Mouse (Mus musculus) B cell, adult 67 days (primary cell): ENCODE measurements around the gene Emg1. TPM values are rescaled to one million over a fixed set of nuclear protein-coding genes. Genes with fewer than 3 reads are reported as not detected.

ENCODE experiments used
- total RNA-seq, 2 experiments: library from RNA; stranded (reverse); gene quantifications; 4 replicates each; pipeline ENCODE4 v1.2.4; 2023

Gene Emg1
- 100 to 1,000 TPM; 125 to 132 TPM for total RNA-seq

DNA sequence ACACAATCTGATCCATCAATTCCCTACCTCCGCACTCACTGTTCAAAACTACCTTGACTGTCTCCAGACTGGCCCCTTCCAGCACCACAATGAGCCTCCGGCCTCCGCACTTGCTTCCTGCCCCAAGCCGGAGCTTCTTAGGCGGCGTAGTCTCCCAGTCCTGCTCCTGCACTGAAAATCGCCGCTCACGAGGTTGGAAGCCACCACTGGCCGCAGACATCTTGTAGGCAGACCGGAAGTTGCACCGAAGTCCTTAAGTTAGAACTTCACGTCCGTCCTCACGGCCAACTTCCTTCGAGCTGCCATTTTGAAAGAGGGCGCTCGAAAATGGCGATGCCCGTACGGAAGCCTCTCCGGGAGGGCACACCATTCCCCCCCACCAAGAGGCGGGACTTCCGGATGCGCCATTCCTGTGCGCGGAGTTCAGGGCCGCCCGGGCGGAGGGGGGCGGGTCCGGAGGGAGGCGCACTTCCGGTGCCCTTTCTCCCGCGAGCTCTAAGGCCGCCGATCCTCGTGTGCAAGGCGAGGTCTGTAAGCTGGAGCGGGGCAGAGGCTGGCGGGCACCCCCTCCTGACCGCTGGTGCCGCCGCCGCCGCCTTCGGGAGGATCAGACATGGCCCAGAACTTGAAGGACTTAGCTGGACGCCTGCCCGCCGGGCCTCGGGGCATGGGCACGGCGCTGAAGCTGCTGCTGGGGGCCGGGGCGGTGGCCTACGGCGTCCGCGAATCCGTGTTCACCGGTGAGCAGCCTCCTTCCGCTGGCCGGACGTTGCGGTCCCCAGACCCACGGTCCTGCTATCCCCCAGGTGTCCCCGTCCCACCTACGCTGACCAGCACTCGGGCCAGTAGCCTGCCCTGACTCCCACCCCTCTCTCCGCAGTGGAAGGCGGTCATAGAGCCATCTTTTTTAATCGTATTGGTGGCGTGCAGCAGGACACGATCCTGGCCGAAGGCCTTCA lies at the start of gene Emg1, which contains the start of gene Phb2:
TSS of gene Emg1 (minus strand) at position 355 of the 959 bp plus-strand sequence.
TSS of gene Phb2 (plus strand) at position 513 of the 959 bp plus-strand sequence.

GRCm38 (mm10) chr6:124755831-124756595 lies 44.0 kb upstream of the Emg1 start, which contains the start of the genes Gm45234 and Atn1:
Gene Gm45234 (minus strand): TSS chr6:124756021.
Gene Atn1 (minus strand): TSS chr6:124756524.

GRCm38 (mm10) chr6:124740888-124741761 lies 29.1 kb upstream of the Emg1 start, which contains the start of gene Grcc10:
Gene Grcc10 (minus strand): TSS chr6:124741374.

GRCm38 (mm10) chr6:124738511-124739023 lies 26.6 kb upstream of the Emg1 start, which contains the start of gene Ptpn6:
Gene Ptpn6 (minus strand): TSS chr6:124738714.

DNA sequence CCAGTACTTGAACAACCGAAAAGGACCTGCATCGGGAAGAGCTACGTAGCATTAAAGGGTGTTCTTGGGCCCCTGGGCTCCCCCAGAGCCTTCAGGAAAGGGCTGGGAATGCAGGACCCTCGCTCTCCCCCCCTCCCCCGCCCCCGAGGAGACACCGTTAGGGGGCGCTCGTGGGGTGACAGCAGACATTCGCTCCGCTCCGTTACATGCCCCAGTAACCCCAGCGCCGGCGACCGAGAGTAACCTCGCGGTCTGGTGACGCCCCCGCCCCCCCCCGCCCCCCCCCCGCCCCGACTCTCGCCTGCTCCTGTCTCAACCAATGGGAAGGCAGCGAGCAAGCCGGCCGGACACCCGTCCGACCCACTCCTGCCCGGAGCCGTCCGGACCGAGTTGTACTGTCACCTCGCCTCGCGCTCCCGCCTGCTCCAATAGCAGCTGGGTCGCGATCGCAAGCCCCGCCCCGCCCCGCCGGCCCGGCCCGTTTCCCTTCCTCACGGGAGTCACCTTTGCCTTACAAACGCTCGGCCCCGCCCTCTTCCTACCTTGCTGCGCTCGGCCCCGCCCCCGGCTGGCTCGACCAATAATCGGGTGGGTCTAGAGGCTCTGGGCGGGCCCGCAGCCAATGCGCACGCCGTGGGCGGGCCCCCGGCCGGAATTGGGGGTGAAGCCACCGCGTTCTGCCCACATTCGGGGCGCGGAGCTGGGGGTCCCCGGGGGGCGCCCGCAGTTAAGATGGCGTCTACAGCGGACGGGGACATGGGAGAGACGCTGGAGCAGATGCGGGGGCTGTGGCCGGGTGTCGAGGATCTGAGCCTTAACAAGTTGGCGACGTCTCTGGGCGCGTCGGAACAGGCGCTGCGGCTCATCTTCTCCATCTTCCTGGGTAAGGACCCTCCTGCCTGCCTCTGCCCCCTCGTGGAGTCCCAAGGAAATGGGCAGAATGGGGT lies 49.2 kb downstream of the Emg1 start, which contains the start of gene Lpcat3:
TSS of gene Lpcat3 (plus strand) at position 551 of the 947 bp plus-strand sequence.

Other genes with a start within 250 kb of the Emg1 start
- gene Clstn3, start 247.4 kb downstream of the Emg1 start, total RNA-seq, result 1 to 10 TPM; 1.3 to 3.7 TPM
- not detected for gene C1rl, start 219.1 kb downstream of the Emg1 start, total RNA-seq
- gene C1ra, start 199.8 kb downstream of the Emg1 start, total RNA-seq, result under 1 TPM in 1 of 2 experiments, not detected in 1; 0.30 TPM
- gene C1s1, start 169.8 kb downstream of the Emg1 start, total RNA-seq, result under 1 TPM in 1 of 2 experiments, not detected in 1; 0.83 TPM
- not detected for gene C1rb, start 141.9 kb downstream of the Emg1 start, total RNA-seq
- not detected for gene C1s2, start 76.1 kb downstream of the Emg1 start, total RNA-seq
- gene Lpcat3, start 49.2 kb downstream of the Emg1 start, total RNA-seq, result 10 to 100 TPM; 55.1 to 60.9 TPM
- 100 to 1,000 TPM; 226 to 235 TPM for gene Phb2, start 158 bp upstream of the Emg1 start, total RNA-seq
- 100 to 1,000 TPM; 669 to 751 TPM for gene Ptpn6, start 26.5 kb upstream of the Emg1 start, total RNA-seq
- gene Grcc10, start 29.2 kb upstream of the Emg1 start, total RNA-seq, result 100 to 1,000 TPM; 246 to 277 TPM
- gene Gm45234, start 43.8 kb upstream of the Emg1 start, total RNA-seq, result not detected
- 10 to 100 TPM; 25.7 to 42.9 TPM for gene Atn1, start 44.3 kb upstream of the Emg1 start, total RNA-seq
- 1 to 10 TPM in 1 of 2 experiments, under 1 TPM in 1; 0.95 to 1.9 TPM for gene Eno2, start 57.5 kb upstream of the Emg1 start, total RNA-seq
- 1 to 10 TPM; 3.1 to 7.8 TPM for gene Lrrc23, start 67.5 kb upstream of the Emg1 start, total RNA-seq
- gene Spsb2, start 96.5 kb upstream of the Emg1 start, total RNA-seq, result 1 to 10 TPM; 7.1 to 8.9 TPM
- 10 to 100 TPM; 54.5 to 58.7 TPM for gene Tpi1, start 102.1 kb upstream of the Emg1 start, total RNA-seq
- 10 to 100 TPM; 84.4 to 95.0 TPM for gene Usp5, start 117.3 kb upstream of the Emg1 start, total RNA-seq
- 1 to 10 TPM; 1.8 to 4.2 TPM for gene Cdca3, start 117.4 kb upstream of the Emg1 start, total RNA-seq
- gene Gnb3, start 128.1 kb upstream of the Emg1 start, total RNA-seq, result under 1 TPM in 1 of 2 experiments, not detected in 1; 0.30 TPM
- gene P3h3, start 145.6 kb upstream of the Emg1 start, total RNA-seq, result not detected
- gene Gpr162, start 151.8 kb upstream of the Emg1 start, total RNA-seq, result under 1 TPM; 0.15 to 0.47 TPM
- under 1 TPM; 0.36 to 0.61 TPM for gene Cd4, start 176.0 kb upstream of the Emg1 start, total RNA-seq
- gene Lag3, start 199.5 kb upstream of the Emg1 start, total RNA-seq, result under 1 TPM; 0.27 to 0.44 TPM
- 10 to 100 TPM; 40.0 to 57.1 TPM for gene Ptms, start 207.9 kb upstream of the Emg1 start, total RNA-seq
- gene Mlf2, start 219.2 kb upstream of the Emg1 start, total RNA-seq, result 100 to 1,000 TPM; 103 to 117 TPM